Mouse (Mus musculus) thymus, postnatal 0 days (tissue): Measurements from ENCODE around the gene Itpr1. TPM values are rescaled to one million over a fixed set of nuclear protein-coding genes. Genes with fewer than 3 reads are reported as not detected.

Experiments used
- DNase-seq: peaks from one replicate; pipeline ENCODE4 v3.0.0-alpha.2; 2015; ENCODE audit warnings: low spot score
- polyA plus RNA-seq: library from polyadenylated mRNA; unstranded; fragments of >200 nt; fragmentation: Nextera tagmentation; extraction: Ambion mirVana; gene quantifications from 2 replicates; pipeline ENCODE4 v1.2.1, GENCODE M21; 2015

Itpr1 gene
- polyA plus RNA-seq, 1 experiment from 2014 or later: 18.0 TPM

DNA sequence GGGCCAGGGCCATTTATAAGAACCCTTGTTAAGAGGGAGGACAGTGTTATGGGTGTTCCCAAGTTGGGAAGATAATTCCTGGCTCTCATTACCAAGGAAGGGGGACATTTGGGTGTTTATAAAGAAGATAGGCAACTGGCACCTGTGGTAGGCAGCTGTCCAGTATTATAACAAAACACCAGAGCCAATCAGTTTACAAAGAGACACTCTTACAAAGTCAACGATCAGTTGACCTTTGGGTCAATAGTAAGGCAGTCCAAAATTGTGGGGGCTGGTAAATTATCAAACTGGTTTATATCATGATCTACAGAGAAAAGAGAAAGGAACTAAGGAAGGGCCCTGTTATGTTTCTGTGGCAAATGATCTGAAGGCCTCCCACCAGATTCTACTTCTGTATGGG is 104.1 kb downstream of the Itpr1 start:
- DNase-seq: no peak

DNA sequence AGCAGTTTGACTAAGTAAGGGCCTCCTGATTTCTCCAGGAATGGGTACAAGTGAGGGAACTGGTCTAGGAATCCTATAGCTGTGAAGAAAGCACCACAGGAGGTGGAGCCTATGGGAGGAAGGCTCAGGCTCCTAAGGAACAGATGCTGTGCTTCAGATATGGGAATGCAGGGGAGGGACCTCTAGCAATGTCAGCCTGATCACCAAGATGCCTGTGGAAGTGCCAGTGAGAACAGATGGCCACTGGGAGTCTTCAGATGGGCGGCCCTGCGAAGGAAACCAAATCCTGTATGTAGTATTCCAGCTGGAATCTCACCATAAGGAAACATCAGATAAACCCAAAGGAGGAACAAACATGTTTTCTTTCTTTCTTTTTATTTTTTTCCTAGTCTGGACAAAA is 108.8 kb downstream of the Itpr1 start:
- no peak for DNase-seq

DNA sequence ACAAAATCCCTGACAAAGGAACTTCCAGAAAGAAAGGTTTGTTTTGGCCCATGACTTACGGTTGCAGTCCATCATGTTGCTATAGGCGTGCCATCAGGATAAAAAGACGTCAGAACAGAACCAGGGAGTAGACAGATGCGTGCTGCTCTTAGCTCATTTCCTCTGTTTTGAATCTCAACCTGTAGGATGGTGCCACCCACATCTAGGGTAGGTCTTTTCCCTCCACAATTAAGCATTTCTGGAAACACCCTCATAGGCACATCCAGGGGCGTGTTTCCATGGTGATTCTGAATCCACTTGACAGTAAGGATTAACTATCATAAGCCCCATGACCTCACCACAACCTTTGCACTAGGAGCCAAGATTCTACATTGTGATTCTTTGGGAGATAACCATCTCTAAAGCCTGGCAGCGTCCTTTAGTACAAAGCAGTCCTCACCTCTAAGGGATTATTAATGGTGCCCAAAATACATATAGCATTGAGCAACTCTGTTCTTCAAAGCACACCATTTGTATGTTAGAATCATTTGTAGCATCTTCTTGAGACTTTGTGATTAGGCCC is 111.6 kb downstream of the Itpr1 start:
- no peak for DNase-seq

DNA sequence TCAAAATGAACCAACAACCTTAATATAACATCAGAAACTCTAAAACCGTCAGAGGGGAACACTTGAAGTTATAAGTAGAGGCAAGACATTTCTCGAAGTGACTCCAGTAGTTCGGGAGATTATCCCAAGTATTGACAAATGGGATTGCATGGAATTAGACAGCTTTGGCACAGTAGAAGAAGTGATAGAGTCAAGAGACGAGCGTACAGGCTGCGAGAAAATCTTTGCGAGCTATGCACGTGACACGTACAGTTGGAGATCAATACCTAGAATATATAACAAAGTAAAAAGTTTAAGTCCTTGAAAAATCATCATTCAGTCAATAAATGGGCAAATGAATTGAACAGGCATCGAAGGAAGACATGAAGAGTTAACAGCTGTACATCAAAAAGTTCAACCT is 112.5 kb downstream of the Itpr1 start:
- no peak for DNase-seq

DNA sequence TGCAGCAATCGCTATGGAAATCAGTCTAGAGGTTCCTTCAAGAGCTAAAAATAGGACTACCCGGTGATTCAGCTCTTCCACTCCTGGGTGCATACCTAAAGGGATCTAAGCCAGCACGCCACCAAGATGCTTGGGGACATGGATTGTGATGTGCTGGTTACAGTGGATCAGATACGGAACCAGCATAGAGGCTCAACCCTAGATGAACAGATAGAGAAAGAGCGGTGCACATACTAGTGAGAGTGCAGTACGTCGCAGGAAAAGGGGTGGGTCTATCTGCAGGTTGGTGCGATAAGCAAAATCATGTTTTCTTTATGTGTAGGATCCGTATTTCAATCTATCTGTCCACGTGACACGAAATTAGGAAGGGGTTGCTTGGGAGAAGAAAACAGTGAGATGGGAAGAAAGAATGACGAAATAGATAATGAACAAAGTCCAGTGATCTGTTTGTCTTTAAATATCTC is 113.1 kb downstream of the Itpr1 start:
- DNase-seq: no peak

DNA sequence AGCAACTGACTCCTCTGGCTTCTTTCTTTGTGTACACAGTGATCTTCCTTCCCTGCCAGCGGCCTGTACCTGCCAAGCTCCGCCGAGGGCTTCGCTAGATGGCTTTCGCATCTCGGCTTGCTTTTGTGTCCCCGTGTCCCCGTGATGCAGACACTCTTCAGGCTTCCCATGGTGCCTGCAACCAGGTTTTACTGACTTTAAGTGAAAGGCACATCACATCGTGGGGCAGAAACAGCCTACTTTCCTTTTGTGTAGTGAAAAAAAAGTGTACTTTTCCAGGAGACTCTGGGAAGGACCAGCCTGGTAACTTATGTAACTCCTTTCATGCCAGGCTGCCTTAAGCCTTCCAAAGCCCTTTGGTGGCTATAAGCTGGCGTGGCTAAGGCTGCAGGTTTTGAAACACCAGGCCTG is 113.9 kb downstream of the Itpr1 start:
- no peak for DNase-seq

DNA sequence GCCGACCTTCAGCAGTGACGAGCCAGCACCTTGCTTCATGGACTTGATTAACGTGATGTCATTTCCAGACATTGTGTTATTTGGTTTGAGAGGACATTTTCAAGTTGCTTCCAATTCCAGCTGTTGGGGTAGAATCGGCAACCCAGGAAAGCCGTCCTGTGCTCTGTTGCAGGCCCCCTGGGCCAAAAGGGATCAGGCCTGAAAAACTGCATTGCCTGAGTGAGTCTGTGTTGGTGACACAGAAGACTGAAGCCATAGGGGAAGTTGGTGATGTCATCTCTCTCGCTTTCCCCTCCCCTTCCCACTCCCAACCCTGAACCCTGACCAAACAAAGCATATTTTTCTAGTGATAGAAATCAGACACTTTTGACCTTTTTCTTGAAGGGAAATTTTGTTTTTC is 114.7 kb downstream of the Itpr1 start:
- no peak for DNase-seq

DNA sequence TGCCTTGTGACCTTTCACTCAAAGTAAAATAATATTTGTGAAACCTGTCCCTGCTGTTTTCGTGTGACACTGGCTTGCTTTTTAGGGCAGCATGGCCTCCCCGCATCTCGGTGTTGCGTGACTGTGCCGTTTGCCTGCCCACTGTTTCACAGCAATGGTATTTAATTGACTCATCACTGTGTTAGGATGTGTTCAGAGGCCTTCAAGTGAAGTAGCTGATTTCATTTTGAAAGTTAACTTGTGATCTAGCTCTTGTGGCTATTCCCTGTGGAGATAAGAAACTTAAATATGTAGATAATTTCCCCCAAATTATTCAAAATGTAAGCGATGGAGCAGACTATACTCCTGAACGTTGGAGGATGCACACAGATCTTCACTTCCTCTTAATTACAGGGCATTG is 115.4 kb downstream of the Itpr1 start:
- DNase-seq: no peak

DNA sequence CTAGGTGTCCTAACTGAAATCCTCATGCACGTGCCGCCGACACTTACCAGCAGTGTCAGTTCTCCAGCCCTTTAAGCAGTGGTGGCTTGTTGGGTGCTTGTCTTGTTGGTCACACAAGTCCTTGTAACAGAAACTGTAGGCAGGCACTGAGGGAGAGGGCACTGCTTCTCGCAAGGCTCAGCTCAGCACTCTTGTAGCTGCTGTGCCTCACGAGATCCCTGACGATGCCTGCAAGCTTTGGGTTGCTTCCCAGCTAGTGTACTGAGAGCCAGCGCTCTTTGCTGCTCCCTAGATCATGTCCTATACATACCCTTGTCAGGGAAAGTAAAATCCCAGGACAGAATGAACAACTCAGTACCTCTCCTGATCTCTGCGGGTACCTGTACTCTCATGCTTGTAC is 117.6 kb downstream of the Itpr1 start:
- DNase-seq: no peak

DNA sequence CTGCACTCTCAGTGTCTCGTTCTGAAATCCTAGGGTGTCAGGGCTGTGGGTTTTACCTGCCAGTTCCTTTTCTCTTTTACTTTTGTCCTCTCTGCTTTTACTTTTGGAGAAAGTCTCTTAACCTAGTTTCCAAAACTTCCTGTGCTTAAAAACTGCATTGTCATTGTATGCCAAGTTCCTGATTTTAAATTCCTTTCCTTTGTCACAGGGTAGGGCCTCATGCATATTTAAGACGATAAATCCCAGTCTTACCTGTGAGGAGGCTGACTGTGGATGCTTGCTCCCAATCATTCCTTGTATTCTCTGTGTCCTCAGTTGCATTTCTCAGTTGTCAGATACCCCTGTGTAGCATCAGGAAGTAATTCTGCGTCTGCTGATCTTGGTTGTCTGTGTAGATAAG is 118.4 kb downstream of the Itpr1 start:
- no peak for DNase-seq

DNA sequence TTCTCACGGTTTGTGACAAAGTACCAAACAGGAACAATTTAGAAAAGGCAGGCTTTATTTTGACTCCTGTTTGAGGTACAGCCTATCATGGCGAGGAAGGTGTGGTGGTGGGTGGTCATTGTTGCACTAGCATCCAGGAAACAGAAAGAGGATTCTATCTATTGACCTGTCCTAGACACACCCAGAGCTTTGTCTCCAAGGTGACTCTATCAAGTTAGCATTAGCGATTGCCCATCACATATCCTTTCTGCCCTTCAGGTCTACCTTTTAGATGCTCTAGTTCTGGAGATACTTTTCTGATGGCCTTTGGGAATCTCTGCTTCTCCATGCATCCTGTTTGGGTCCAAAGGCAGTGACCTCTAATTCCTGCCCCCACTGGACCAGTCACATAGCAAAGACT is 121.2 kb downstream of the Itpr1 start:
- no peak for DNase-seq

DNA sequence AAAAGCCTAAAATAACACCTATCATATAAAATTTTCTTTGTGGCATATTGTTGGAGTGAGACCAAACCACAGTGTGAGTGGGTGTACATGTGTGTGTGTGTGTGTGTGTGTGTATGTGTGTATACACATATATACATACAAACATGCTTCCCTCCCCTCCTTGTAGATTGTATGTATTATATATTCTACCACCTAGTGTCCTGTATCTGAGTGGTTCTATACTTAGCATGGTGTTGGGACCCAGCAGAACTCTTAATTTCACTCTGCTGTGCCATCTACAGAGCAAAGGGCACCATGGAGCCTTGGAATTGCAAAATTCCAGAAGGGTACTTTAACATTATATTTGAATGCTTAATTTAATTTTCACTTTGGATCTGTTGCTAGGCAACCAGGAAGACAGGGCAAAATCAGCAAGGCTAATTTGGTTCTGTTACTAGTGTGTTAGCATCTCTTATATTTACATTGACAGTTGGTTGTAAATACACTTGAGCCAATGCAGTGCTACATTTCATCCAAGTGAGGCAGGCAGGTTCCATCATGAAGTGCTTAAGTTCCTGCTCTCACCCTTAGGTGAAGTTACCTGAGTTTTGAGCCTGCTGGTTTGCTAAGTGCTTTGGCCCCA is 122.4 kb downstream of the Itpr1 start:
- DNase-seq: no peak

DNA sequence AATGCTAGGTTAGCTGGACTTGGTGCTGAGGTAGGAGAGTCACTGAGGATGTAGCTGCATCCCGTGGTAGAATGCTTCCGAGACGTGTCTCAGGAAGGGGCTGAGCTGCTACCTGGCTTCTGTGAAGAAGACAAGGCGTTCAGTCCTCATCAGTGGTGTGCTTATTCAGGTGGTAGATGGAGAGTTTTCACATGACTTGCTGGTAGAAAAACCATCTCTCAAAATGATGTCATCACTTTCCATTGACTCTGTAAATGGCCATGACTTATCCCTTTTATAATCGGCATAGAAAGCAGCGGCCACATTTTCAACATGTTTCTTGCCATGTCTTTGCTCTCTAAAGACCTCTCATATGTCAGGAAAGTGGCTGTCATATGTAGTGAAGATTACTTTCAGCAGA is 123.6 kb downstream of the Itpr1 start:
- DNase-seq: no peak

DNA sequence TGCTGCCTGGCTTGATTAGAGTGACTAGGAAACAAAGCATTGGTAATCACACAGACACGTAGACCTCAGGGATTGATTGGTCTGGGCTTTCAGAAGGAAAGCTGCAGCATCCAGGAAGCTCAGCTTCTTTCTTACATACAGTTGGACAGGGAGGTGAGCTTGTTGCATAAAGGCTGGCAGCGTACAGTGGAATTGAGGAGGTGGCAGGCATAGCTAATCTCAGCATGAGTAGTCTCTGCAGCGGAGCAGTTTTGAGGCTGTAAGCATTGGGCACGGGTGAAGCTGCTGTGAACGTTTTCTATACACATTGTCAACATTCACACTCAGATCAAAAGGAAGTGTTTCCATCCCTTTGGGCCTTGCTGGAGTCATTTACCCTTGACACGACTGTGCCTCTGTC is 124.4 kb downstream of the Itpr1 start:
- DNase-seq: no peak

DNA sequence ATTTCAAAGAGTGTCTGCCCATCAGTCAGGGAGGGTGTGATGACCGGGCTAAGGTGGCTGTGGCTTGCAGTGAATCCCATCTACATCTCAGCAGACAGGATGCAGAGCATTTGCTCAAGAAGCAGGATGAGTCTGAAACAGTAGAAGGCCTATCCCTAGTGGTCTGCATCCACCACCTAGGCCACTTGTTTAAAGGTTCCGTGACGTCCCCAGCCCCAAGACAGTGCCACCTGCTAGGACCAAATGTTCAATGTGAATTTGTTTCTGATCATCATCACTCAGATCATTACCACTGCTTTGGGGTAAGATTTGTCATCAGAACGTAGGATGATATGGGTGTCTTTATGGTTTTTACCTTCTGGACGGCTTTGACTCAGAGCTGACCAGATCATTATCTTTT is 125.5 kb downstream of the Itpr1 start:
- DNase-seq: no peak

DNA sequence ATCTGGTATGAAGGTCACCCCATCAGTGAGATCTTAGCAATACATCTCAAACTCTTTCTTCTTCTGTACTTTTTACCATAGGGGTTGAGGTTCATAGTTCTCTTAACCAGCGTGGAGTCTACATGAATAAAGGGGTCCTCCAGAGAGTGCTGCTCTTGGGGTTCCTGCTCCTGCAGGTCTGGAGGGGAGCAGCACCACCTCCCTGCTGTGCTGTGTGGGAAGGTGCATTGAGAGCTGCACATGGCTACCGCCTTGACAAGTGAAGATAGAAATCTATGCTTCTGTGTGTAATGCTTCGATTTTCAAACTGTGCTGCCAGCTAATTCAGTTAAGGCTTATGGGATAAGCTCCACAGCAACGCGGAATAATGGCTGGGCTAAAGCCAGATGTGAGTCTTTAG is 130.1 kb downstream of the Itpr1 start:
- DNase-seq: no peak

DNA sequence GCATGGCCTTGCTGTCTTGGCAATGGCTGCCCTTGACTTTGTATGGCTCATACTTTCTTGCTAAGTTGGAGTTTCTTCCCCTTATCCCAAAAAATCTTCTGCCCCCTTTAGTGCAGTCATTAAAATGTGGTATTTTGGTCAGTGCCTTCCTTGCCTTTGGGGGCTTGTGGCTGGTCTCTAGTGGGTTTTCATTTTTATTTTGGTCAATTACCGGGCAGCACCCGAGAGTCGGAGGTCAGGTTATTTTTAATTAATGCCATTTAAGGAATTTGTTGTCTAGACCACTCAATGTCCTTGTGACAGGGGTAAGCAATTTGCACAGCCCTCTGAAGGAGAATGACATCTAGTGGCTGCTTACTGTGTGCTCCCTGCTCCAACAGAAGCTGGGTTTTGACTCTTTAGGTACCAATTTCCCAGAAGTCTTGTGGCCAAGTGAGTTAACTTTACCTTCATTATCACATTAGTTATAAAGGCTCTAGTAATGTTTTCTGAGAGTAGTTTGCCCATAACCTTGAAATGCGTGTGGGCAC is 130.9 kb downstream of the Itpr1 start:
- DNase-seq: no peak

DNA sequence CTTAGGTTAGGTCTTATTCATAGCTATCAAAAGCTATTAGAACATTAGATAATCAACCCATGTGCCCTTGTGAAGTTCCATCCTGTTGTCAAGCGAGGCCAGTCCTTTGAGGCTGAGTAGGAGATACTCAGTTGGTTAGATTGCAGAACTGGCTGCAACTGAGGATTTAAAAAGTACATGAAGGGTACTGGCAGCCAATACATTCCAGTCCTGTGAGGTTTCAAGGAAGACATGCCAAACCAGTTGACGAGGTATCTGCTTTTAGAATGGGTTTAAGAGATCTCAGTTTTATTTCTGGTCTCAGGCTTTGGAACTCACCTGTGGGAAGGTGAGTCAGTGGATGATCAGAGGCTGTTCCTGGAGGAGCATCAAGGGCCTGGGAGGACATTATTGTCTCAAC is 137.9 kb downstream of the Itpr1 start:
- DNase-seq: no peak

DNA sequence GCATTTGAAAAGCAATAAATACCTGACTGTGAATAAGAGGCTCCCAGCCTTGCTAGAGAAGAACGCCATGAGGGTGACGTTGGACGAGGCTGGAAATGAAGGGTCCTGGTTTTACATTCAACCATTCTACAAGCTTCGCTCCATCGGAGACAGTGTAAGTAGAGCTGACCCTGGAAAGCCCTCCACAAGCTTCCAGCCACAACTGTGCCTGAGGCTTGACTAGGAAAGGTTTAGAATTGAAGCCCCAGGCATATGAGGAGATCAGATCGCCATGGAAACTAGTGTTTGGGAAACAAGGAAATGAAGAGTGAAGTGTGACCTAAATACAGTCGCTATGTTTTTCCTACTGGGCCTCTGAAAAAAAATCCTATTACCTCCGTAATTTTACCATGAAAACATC is 139.1 kb downstream of the Itpr1 start:
- DNase-seq: no peak

DNA sequence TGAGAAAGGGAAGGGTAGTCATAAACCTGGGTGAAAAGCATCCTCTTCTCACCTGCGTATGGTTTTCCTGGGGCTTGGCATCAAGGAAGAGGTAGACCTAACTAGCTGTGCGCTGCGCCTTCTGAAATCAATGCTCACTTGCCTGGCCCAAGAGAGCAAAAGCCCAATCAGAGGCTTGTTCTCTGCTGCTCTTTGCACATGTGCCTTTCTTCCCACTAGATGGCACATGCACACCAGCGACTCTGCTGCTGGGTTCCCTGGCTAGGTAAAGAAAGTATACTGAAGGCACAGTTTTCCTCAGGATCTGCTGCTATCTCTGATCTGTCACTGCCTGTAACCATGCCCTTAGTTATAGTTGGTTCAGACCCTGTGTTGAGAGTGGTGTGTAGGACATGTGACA is 154.5 kb downstream of the Itpr1 start:
- no peak for DNase-seq

DNA sequence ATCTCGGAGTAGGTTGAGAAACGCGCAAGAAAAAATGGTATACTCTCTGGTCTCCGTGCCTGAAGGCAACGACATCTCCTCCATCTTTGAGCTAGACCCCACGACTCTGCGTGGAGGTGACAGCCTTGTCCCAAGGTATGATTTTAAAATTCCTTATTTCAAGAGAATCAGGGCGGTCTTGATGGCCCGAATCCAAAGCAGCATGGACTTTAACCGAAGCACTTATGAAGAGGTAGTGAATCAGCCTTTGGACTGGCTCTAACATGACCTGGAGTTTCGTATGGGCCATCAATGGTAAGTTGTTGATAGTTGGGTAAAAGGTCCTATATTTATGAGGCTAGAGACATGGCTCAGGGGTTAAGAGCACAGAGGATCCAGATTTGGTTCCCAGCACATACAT is 156.1 kb downstream of the Itpr1 start:
- no peak for DNase-seq

DNA sequence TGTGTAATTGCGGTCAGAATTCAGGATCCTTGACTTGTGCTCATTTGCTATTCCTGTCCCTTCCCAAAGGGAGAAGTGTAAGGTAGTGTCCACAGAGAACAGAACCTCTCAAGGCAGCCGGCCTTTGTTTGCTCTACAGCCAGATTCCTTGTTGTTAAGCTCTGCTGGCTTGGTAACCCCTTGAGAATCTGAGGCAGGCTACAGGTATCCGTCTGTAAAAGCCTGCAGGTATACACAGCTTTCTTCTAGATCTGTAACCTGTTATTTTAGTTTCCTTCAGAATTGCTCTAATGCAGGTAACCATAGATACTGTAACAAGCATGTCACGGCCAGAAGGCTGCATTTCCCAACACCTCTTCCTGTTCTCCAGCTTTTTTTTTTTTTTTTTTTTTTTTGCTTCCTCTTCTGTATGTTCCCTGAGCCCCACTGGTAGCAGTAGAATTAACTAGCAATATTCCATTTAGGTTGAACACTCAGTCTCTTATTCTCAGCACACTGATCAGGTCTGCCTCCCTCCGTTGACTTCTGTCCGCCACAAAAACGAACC is 158.5 kb downstream of the Itpr1 start:
- no peak for DNase-seq

DNA sequence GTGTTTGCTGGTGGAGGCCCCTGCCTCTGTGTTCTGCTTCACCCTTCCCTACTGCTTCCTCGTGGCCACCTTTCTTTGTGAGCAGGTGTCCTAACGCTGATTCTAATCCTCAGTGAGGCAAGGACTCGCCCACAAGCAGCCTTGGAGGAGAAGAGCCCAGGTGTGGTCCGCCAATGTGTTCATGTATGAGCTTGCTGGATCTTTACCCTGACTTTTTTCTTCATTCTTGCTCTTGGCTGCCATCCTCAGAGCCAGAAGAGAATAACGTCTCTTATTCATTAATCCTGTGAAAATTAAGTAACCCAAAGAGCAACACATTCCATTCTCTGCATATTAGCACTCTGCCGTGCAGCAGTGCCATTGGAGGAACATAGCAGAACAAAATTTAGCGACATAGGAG is 161.1 kb downstream of the Itpr1 start:
- peak; percentile 6 for DNase-seq
